Mouse (Mus musculus) embryonic facial prominence, embryonic 15.5 days (tissue): ENCODE results near the gene Tmod1. TPM values are rescaled to one million over a fixed set of nuclear protein-coding genes. Genes with fewer than 3 reads are reported as not detected.

ENCODE experiments used
- ATAC-seq: fragments of 200-750 bp; cut with Nextera tagmentation; 2 replicates; pipeline ENCODE4 v1.8.0; 2017; ENCODE audit warnings: low read depth, moderate TSS enrichment; ENCODE audit not compliant: insufficient number of reproducible peaks, low FRiP score, low TSS enrichment
- H3K27ac ChIP-seq: fragments of 300-500 bp; sonication (generic); replicated peaks from 2 replicates; pipeline ENCODE4 v1.5.1; 2015; ENCODE audit warnings: mild to moderate bottlenecking, inconsistent platforms
- H3K27me3 ChIP-seq: fragments of 300-500 bp; sonication (generic); 2 replicates; pipeline ENCODE4 v1.6.1; 2015; ENCODE audit warnings: inconsistent platforms
- H3K36me3 ChIP-seq: fragments of 300-500 bp; sonication (generic); 2 replicates; pipeline ENCODE4 v1.6.1; 2015; ENCODE audit warnings: mild to moderate bottlenecking, inconsistent platforms
- H3K4me1 ChIP-seq: fragments of 300-500 bp; sonication (generic); 2 replicates; pipeline ENCODE4 v1.6.1; 2015; ENCODE audit warnings: inconsistent platforms
- H3K4me2 ChIP-seq: fragments of 300-500 bp; sonication (generic); replicated peaks from 2 replicates; pipeline ENCODE4 v1.6.1; 2015; ENCODE audit warnings: mild to moderate bottlenecking, inconsistent platforms
- H3K4me3 ChIP-seq: fragments of 300-500 bp; sonication (generic); replicated peaks from 2 replicates; pipeline ENCODE4 v1.5.1; 2015; ENCODE audit warnings: mild to moderate bottlenecking, inconsistent platforms
- H3K9ac ChIP-seq: fragments of 300-500 bp; sonication (generic); 2 replicates; pipeline ENCODE4 v1.6.1; 2015; ENCODE audit warnings: inconsistent platforms
- H3K9me3 ChIP-seq: fragments of 300-500 bp; sonication (generic); replicated peaks from 2 replicates; pipeline ENCODE4 v1.6.1; 2016; ENCODE audit warnings: inconsistent platforms
- WGBS: fragments of 180-500 bp; shearing (Covaris S2); methylation state at CpG from one replicate; pipeline ENCODE4 v1.1.7; 2015; 5-methylcytosine and 5-hydroxymethylcytosine counted together
- polyA plus RNA-seq: library from polyadenylated mRNA; unstranded; fragments of >200 nt; fragmentation: Nextera tagmentation; extraction: Ambion mirVana; gene quantifications from 2 replicates; pipeline ENCODE4 v1.2.1, GENCODE M21; 2015

Tmod1 gene
- polyA plus RNA-seq, 1 experiment from 2014 or later: 13.4 TPM

DNA sequence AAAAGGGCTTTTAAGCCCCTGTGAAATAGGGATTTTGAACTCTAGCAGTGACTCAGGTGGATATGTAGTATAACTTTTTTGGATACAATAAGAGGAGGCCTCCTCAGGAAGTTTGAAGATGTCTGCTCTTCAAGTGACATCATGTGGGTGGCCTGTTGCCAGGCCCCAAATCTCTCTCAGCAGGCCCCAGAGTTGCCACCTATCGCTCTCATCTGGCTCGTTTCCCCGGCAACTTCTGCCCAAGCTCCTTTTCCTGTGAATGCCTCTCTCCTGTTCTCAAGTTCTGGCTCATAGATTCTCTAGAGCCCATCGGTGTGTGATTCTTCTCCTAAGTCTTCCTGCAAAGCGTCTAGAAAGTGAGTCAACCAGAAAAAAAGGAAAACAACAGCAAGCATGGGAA, 17.4 kb downstream of the Tmod1 start:
- ATAC-seq: no peak
- H3K27me3 ChIP-seq: no peaks in the 10 kb centered on the region
- 82% methylated on average over 5 of the region's 5 CpGs for WGBS

DNA sequence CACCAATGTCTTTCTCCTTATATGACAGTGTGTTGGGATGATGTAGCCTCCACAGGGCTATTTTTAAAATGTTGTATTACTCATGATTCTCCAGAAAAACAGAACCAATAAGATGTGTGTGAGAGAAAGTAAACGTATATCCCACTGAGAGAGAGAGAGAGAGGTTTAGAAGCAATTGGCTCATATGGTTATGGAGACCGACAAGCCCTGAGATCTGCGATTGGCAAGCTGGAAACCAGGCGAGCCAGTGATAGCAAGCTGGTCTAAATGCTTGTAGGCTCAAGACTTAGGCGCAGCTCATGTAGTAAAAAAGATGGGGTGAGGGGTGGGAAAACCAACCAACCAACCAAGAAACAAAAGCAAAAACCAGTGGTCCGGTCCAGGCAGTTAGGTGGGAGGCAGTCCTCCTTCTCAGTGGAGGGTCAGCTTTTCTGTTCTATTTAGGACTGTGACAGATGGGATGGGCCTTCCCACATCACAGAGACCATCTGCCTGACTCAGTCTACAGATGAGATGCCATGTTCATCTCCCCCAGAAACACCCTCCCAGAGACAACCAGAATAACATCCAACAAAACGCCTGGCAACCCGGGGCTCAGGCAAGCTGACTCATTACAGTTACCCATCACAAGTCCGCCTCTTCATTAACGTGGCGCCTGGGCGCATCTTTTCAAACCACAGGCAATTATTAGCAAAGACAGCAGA, 22.7 kb downstream of the Tmod1 start:
- H3K27ac ChIP-seq: no peak overlapping the region
- ATAC-seq: no peak
- H3K4me1 ChIP-seq: peaks cover 19% of the 10 kb centered on the region
- no peaks in the 10 kb centered on the region for H3K36me3 ChIP-seq
- no peaks in the 10 kb centered on the region for H3K27me3 ChIP-seq
- no peaks in the 10 kb centered on the region; the same call in 1 of the 2 replicates for H3K9me3 ChIP-seq
- 89% methylated on average over 12 of the region's 12 CpGs for WGBS
- H3K4me2 ChIP-seq: no peak overlapping the region
- no peak overlapping the region for H3K4me3 ChIP-seq
- H3K9ac ChIP-seq: no peak overlapping the region

More for the DNA sequence above, 17.4 kb downstream of the Tmod1 start:
- Histone ChIP-seq H3K9ac (no peak overlapping the region), H3K4me1 (no peaks in the 10 kb centered on the region), H3K4me2 (no peak overlapping the region), H3K27ac (no peak overlapping the region), H3K4me3 (no peak overlapping the region), H3K9me3 (no peaks in the 10 kb centered on the region; the same call in 1 of the 2 replicates), H3K36me3 (no peaks in the 10 kb centered on the region)

DNA sequence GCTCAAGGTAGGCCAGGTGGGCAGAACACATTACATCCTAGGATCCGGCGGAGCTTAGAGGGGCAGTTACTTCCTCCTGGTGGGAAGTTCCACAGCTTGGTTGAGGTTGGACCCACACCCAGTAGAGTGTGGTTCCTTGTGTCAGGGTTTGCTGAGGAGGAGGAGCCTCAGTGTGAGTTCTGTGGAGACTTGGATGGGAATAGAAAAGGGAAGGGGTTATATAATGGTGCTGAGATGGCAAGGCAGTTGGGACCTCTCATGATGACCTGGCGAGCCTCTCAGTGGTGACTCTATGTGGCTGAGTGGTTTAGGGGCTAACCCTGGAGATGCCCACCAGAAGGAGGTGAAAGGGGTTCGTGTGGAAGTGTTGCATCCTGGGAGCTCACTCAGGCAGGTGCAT, 25.1 kb downstream of the Tmod1 start:
- Histone ChIP-seq H3K27me3 (no peaks in the 10 kb centered on the region), H3K4me2 (no peak overlapping the region), H3K9ac (no peak overlapping the region), H3K4me1 (peaks cover 19% of the 10 kb centered on the region), H3K9me3 (no peaks in the 10 kb centered on the region), H3K4me3 (no peak overlapping the region), H3K36me3 (no peaks in the 10 kb centered on the region), H3K27ac (no peak overlapping the region)
- 83% methylated on average over 4 of the region's 4 CpGs for WGBS
- no peak for ATAC-seq

DNA sequence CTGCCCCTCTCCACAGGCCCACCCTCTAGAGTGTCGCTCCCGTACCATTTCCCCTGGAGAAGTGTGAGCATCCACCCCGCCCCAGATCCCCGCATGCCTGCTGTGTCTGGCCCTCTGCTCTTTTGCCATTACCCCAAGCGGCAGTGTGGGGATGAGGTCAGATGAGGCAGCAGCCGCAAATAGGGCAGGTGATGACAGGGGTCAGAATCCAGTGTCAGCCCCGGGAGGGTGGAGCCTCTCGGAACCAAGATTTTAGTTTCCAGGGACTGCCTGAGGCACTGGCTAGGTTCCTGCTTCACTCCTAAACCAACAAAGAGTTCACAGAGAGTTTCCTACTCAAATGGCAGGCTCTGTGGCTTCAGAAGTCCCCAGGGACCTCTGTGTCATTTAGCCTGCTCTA, 25.5 kb downstream of the Tmod1 start:
- Histone ChIP-seq H3K4me1 (peaks cover 19% of the 10 kb centered on the region), H3K27ac (no peak overlapping the region), H3K9ac (no peak overlapping the region), H3K27me3 (no peaks in the 10 kb centered on the region), H3K9me3 (no peaks in the 10 kb centered on the region), H3K4me2 (no peak overlapping the region), H3K36me3 (no peaks in the 10 kb centered on the region), H3K4me3 (no peak overlapping the region)
- 25% methylated on average over 8 of the region's 8 CpGs for WGBS
- ATAC-seq: no peak

DNA sequence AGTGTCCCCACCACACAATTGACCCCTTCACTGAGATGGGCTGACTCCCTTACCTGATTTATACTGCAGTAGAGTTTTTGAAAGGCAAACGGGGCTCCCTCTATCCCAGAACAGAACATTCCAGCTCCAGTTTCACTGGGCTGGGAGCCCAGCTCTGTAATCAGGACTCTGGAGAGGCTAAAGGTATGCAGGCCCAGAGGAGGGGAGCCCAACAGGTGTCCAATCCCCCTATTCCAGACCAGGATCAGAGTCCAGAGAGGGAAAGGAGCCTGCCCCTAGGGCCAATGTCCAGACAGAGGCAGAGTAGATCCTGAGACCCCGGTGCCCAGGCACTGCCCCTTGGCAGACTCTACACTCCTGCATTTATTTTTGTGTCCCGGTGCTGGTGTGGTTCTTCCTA, 26.2 kb downstream of the Tmod1 start:
- Histone ChIP-seq H3K27me3 (no peaks in the 10 kb centered on the region), H3K9me3 (no peaks in the 10 kb centered on the region), H3K9ac (no peak overlapping the region), H3K4me2 (no peak overlapping the region), H3K4me1 (peaks cover 22% of the 10 kb centered on the region), H3K4me3 (no peak overlapping the region), H3K36me3 (no peaks in the 10 kb centered on the region), H3K27ac (no peak overlapping the region)
- no peak for ATAC-seq
- WGBS: 54% methylated on average over 3 of the region's 3 CpGs

DNA sequence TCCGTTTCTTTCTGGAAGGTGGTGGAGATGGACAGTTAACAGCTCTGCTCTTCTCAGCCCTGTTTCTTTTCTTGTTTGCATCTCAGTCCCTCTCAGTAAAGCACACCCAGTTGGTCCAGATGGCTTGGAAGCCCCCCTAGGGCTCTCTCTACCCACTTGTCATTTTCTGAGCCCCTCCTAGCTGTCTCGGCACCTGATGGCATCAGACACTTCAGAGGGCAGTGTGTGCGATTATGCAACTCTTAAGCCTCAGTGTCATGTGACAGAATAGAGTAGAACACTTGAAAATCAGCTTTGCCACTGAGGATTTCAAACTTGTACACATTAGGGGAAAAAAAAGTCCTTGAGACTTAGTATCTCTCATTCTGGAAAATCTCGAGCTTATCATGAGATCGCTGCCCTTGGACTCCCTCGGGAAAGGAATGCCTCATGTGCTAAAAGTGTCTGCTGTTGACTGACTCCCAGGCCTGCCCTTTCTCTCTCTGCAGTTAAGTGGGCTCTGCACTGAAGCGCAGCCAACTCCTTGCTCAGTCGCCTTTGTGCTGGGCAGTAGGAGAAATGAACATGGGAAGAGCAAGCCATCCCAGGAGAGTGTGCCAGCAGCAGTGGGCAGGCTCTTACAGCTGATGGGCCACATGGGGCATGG, 27.1 kb downstream of the Tmod1 start:
- no peaks in the 10 kb centered on the region for H3K36me3 ChIP-seq
- no peak overlapping the region for H3K9ac ChIP-seq
- H3K27ac ChIP-seq: 0 out of 2 replicates have a peak overlapping the region, but pooled peaks have one; percentile 5
- peaks cover 23% of the 10 kb centered on the region for H3K4me1 ChIP-seq
- ATAC-seq: no peak
- 54% methylated on average over 8 of the region's 8 CpGs for WGBS
- H3K27me3 ChIP-seq: no peaks in the 10 kb centered on the region
- H3K9me3 ChIP-seq: no peaks in the 10 kb centered on the region
- no peak overlapping the region for H3K4me2 ChIP-seq
- no peak overlapping the region for H3K4me3 ChIP-seq

DNA sequence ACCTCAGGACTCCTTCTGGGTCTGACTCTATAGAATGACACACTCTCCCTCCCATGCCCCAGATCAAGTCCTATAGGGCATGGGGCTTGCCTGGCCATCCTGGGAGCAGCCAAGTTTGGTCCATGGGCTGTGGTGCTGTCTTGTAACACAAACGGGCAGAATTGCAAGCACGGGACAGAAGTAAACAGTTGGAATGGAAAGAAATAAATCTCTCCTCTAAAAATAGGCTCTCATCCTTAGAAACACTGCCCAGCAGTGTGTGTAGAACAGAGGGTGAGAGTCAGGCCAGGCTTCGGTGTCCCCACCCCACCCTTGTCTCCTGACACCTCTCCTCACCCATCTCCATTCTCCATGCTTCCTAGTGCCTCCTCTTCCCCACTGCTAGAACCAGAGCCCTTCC, 29.3 kb downstream of the Tmod1 start:
- Histone ChIP-seq H3K27me3 (no peaks in the 10 kb centered on the region), H3K4me3 (no peak overlapping the region), H3K9ac (no peak overlapping the region), H3K27ac (no peak overlapping the region), H3K4me1 (peaks cover 23% of the 10 kb centered on the region), H3K4me2 (no peak overlapping the region), H3K36me3 (no peaks in the 10 kb centered on the region), H3K9me3 (no peaks in the 10 kb centered on the region)
- ATAC-seq: no peak
- WGBS: 77% methylated on average over 3 of the region's 3 CpGs

DNA sequence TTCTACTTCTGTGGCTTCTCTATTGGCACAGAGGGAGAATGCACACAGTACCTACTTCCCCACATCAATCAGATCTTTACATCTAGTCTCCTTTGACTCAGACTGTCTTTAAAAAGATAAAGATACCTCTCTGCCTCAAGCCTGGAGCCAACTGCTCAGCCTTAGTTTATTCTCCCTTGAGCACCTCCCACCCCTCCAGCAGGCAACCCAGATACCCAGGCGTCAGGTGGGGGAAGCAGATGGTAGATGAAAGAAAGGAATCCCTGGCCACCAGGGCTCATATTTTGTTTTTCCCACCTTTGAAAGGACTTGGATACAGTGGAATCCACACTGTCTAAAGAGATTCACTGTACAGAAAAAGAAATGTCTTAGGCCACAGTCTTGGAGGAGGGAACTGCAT, 29.8 kb downstream of the Tmod1 start:
- Histone ChIP-seq H3K4me2 (no peak overlapping the region), H3K36me3 (no peaks in the 10 kb centered on the region), H3K4me3 (no peak overlapping the region), H3K27ac (no peak overlapping the region), H3K9ac (no peak overlapping the region), H3K4me1 (peaks cover 23% of the 10 kb centered on the region), H3K9me3 (no peaks in the 10 kb centered on the region), H3K27me3 (no peaks in the 10 kb centered on the region)
- WGBS: 53% methylated on average over 1 of the region's 1 CpGs
- no peak for ATAC-seq

DNA sequence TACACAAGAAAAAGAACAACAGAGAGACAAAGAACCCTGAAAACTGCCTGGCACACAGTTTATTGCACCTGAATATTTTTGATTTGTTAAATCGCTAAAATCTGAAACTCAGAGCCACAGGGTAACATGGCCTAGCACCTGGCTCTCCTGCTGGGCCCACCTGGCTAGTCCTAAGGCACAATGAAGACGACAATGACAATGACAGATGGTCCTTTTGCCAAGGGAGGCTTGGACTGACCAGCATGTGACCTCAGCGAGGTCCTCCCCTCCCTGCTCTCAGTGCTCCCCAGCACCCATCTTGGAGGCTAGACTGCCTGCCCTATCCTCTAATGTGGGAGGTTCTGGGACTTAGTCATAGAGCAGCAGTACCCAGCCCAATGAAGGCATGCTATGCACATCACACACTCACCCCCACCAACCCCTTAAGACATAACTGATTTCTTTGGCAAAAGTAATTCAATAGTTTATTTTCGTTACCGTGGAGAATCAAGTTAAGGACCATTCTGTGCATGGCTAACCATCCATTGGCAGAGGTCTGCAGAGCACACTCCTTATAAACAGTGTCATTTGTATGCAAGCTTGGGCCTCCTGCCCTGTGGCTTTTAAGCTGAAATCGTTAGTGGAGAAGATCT, 31.2 kb downstream of the Tmod1 start:
- Histone ChIP-seq H3K4me2 (no peak overlapping the region), H3K9ac (no peak overlapping the region), H3K27me3 (no peaks in the 10 kb centered on the region), H3K36me3 (no peaks in the 10 kb centered on the region), H3K4me1 (peaks cover 13% of the 10 kb centered on the region), H3K27ac (0 out of 2 replicates have a peak overlapping the region, but pooled peaks have one; percentile 17), H3K9me3 (no peaks in the 10 kb centered on the region), H3K4me3 (no peak overlapping the region)
- 58% methylated on average over 6 of the region's 6 CpGs for WGBS
- peak; percentile 69; the same call in 1 of the 2 replicates for ATAC-seq

DNA sequence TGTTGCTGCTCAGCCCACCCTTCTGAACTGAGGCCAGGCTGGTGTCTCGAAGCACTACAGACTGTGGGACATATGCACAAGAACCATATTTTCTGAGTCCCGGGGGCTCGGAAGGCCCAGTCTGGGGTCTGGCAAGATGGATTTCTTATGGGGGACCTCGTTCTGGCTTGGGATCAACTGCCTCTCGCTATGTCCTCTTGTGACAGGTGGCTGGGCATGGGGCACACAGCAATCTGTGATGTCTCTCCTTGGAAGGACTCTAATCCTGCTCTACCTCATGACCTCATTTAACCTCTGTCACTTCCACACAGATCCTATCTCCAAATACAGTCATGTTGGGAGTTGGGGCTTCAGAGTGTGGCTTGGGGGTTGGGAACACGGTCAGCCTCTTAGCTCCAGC, 33.9 kb downstream of the Tmod1 start:
- Histone ChIP-seq H3K9ac (no peak overlapping the region), H3K27me3 (no peaks in the 10 kb centered on the region), H3K36me3 (no peaks in the 10 kb centered on the region), H3K4me3 (no peak overlapping the region), H3K4me1 (peaks cover 4% of the 10 kb centered on the region), H3K4me2 (no peak overlapping the region), H3K9me3 (no peaks in the 10 kb centered on the region), H3K27ac (no peak overlapping the region)
- 81% methylated on average over 6 of the region's 6 CpGs for WGBS
- no peak for ATAC-seq

DNA sequence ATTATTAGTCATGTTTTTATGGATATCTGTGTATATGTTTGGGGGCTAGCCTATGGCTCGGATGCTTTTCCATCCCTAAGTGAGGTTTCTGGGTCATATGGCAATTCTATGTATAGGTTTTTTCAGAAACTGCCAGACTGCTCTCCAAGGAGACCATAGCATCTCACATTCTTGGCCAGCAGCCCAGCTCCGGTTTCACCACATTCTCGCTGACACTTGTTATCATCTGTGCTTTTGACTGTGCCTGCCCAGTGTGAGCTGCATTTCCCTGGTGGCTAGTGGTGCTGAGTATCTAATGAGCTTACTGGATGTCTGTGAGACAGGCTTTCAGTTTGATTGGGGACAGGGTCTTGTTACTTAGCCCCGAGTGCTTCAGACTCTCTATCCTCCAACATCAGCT, 35.0 kb downstream of the Tmod1 start:
- Histone ChIP-seq H3K4me2 (no peak overlapping the region), H3K4me3 (no peak overlapping the region), H3K36me3 (no peaks in the 10 kb centered on the region), H3K27ac (no peak overlapping the region), H3K9ac (no peak overlapping the region), H3K4me1 (peaks cover 4% of the 10 kb centered on the region), H3K27me3 (no peaks in the 10 kb centered on the region), H3K9me3 (no peaks in the 10 kb centered on the region)
- ATAC-seq: peak; percentile 60; the same call in 1 of the 2 replicates
- WGBS: 37% methylated on average over 4 of the region's 4 CpGs
